Mouse (Mus musculus): ENCODE measurements around the gene Myof.

DNA sequence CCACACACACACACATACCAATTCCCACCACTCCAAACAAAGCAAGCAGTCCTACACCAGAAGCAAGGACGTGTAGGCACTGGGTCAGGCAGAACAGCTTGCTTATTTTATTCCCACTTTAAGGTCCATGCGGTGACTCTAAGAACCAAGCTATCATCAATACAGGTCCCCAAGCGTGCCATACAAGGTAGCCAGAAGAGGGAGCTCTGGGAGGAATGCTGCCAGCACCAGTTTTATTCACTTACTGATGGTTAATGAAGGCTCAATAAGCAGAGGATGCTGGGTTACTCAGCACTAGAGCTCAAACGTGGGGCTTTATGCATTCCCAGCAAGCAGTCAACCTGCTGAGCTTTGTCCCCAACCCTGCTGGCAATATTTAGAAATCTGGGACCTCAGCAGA, 96.7 kb downstream of the Myof start:
- TF ChIP-seq POLR2A (IDR thresholded peaks at IDR 0.05; ENCODE audit: extremely low read depth, insufficient read depth, low read length) (no peak), CTCF (IDR thresholded peaks at IDR 0.05; ENCODE audit: low read depth, low read length) (no peak)

Measured in liver, adult 2 months (tissue).